Mouse (Mus musculus) layer of hippocampus, postnatal 25 days (tissue): ENCODE measurements around the gene Bcl2. TPM values are rescaled to one million over a fixed set of nuclear protein-coding genes. Genes with fewer than 3 reads are reported as not detected.

ENCODE experiments used
- DNase-seq, 2 experiments: peaks; one replicate each; pipeline ENCODE4 v3.0.0; 2022; ENCODE audit warnings: mixed read lengths in 2 of 2, low spot score in 1 of 2; ENCODE audit errors: extremely low spot score in 1 of 2
- total RNA-seq, 2 experiments: library from RNA; stranded (reverse); gene quantifications; 2 replicates each; pipeline ENCODE4 v1.2.3; 2021

Gene Bcl2
- total RNA-seq, 2 experiments from 2014 or later = 8.3 to 9.0 TPM

DNA sequence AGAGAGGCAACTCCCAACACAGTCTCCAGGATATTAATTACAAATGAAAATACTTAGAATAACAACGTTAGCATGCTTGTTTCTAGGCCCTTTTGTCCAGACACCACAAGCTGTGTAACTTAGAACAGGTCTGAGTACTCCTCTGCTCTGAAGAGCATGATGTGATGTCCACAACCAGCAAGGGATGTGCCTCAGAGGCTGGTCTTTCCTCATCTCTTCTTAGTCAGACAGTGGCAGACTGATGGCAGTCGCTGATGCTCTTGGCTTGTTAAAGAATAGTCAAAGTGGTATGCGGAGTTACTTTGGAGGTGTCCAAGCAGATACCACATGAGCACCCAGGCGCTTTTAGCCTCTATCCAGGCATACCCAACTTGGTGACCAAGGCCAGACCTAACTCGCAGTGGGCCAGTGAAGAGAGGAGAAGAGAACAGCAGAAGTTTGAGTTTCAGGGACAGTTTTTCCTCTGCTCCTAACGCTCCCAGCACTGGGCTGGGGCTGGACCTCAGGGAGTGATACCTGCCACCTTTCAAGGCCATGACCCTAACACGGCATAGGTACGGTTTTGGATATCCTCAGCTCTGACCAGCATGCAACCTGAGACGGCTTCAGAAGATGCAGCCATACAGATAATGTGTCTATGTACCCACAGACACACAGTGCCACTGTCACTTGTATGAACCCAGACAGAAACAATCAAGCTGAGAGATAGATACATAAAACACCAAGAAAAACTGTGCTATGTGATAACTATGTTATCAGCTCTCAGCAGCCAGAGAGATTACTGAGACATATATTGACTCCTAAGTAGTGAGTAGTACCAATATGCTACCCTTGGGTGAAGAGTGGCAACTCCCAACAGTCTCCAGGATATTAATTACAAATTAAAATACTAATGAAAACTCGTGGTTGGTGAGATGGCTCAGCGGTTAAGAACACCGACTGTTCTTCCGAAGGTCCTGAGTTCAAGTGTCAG lies 1.3 kb upstream of the Bcl2 start:
- DNase-seq = no peak

DNA sequence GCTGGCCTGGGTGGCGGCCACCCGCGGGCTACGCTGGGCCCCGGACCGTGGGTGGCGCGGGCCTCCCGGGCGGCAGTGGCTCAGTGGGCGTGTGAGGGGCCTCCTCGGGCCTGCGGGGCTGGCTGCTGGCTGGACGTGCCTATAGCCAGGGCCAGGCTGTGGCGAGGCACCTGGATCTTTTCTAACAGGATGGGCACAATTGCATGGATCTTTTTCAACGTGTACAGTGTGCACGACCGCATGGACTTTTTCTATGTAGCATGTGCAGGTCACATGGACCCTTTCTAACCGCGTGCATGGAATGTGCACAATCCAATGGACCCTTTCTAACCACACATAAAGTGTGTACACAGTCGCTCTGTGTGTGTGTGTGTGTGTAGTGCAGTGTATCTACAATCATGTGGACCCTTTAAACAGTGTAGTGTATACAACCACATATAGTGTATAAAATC lies 482 bp upstream of the Bcl2 start:
- no peak for DNase-seq

DNA sequence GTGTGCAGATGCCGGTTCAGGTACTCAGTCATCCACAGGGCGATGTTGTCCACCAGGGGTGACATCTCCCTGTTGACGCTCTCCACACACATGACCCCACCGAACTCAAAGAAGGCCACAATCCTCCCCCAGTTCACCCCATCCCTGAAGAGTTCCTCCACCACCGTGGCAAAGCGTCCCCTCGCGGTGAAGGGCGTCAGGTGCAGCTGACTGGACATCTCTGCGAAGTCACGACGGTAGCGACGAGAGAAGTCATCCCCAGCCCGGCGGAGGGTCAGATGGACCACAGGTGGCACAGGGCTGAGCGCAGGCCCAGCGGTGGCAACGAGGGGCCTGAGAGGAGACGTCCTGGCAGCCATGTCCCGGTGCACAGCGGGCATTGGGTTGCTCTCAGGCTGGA lies 1.7 kb downstream of the Bcl2 start:
- peak; percentile 39 to 53 for DNase-seq

DNA sequence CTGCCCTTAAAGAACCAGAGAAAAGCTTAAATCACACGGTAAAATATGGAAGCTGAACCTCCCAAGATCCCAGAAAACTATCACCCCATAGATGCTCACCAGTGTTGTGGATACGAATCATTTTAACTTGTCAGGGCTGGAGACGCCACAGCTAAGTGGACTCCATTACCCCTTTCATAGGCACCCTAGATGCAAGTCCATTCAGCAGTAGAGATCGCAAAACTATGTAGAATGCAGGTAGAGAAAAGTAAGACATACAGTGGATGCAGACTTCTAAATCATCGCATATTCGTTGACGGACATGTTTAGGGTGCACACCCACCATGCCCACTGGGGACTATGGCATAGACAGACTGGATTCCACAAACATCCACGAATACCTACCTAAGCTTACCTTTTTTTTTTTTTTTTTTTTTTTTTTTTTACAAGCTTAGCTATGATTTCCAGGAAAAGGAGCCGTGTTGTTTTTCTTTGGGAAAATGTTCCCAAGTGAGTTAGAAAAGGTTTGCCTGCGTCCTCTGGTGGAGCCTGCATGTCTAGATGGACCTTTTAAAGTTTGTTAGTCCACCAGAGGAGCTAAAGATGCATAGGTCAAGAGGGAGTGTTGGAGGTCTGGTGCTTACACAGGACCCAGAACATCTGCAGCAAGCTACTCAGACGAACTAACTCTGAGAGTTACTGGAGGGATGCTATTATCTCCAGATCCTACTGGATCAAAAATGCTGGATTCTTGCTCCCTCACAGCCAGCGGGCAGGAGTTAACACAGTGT lies 2.5 kb downstream of the Bcl2 start:
- DNase-seq = no peak

DNA sequence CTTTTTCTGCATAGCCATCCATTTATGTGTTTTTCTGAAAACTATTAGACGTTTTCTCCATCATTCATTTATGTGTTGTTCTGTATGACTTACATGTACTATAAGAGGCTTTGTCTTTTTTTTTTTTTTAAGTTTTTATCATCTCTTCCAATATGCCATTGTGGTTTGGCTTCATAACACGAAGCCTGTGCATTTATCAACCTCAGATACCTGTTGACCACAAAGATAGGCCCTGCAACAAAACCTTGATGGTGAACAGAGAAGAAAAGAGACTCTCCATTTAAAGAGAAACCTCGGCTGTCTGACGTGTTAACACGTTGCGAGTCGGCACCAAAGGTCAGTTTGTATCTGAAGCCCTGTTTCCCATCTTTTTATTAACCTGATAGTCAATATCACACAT lies 3.9 kb downstream of the Bcl2 start:
- DNase-seq = no peak

DNA sequence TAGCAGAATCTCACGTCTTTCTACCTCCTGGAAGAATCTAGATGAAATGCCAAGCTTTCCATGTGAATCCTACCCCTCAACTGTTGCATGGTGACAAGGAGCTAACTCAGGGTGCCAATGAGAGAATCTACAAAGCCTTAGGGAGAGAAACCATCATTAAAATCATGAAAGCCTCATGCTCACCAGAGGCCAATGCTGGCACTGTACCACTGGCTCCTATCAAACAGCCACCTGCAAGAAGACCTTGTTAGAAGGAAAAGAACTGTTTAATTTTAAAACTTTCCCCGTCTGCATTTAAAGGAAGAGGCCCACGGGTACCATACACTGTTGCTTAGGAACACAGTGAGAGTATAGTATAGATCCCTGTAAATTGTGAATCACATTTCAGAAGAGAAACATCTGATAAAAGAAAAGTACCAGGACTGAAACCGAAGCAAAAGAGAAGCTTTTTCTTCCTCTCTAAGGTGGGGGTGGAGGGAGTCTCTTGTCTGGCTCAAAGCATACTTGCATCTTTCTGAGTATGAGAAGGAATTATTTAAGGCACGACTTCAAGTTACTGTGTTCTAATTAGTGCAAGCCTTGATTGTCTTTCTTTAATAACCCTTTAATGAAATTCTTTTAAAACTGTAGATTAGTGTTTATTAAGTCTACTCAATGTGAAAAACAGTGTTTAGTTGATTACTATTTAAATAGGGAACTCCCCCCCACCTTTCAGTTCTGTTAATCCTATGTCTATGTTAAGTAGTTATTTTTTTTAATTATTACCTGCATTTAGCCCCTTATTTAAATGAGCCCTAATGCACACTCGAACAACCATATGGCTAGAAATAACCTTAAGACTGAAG lies 6.8 kb downstream of the Bcl2 start:
- no peak for DNase-seq

DNA sequence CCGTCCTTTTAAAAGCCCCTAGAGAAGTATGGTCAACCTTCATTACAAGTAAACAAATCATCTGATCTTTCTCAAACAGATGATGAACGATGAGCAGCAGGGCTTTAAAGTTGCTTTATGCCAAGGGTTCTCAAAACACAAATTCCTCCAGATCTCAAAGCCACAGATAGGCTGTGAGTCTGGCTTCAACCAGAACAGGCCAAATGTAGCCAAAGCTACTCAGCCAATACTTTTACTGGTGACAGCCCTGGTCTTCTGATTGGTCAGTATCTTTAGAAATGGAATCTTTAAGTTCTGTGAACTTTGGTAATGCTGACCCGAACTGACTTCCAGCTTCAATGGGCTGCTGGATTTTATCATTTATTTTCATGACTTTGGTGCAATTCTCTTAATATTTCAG lies 10.9 kb downstream of the Bcl2 start:
- no peak for DNase-seq

DNA sequence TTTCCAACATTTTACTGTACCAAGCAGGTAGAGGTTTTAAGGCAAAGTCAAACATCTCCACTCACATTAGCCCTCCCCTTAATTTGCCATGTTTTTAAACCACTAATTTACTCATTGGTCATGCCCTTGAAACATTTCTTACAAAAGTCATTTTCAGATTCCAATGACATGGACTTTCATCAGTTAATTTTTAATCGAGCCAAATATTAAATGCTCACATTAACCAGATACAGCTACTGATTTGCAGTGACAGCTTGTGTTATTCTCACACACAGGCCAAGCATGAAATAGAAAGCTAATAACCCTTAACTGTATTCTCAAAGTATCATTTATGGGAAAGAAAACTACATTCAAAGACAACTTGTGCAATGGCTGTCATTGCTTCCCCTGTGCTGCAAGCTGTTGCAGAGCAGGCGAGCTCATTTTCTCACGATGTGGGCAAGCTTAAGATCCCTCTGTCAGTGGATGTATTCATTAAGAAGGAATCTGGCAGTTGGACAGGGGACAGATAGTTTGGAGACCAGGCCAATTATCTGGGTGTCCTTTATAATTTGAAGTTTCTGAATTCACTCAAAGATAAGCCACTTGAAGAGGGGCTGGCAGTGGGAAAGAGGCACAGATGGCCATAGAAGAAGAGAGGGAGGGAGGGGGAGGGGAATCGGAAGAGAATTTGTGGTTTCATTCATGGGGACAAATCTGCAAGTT lies 11.5 kb downstream of the Bcl2 start:
- no peak for DNase-seq

DNA sequence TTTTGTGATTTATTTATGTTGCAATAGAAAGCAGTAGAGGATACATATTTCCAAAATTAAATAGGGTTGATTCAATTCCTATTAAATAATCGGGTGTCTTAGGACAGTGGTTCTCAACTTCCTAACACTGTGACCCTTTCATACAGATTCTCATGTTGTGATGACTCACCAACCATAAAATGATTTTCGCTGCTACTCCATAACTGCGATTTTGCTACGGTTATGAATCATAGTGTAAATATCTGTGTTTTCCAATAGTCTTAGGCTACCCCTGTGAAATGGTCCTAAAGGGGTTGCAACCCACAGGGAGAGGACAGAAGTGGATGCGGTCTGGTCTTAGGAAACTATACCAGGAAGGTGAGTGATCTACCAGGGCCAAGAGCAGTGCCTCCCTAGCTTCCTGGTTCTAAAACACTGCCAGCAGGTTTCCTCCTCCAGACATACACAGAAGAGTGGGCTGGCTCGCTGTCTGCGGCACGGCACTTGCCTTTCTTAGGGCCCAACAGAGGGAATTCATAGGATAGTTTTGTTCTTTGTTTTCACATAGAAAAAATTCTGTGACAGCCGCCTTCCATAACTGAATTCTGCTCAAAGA lies 13.5 kb downstream of the Bcl2 start:
- no peak for DNase-seq

DNA sequence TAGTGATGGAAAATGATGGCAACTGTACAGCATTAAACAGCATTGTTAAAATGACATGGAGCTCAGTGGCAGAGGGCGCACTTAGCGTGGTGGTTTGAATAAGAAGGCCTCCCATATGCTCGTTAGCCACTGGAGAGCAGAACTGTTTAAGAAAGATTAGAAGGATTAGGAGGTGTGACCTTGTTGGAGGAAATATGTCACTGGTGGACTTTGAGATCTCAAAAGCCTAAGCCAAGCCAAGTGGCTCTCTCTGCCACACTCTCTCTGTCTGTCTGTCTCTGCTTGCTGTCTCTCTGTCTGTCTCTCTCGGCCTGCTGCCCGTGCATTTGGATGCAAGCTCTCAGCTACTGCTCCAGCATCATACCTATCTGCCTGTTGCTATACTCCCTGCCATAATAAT lies 17.6 kb downstream of the Bcl2 start:
- no peak for DNase-seq

DNA sequence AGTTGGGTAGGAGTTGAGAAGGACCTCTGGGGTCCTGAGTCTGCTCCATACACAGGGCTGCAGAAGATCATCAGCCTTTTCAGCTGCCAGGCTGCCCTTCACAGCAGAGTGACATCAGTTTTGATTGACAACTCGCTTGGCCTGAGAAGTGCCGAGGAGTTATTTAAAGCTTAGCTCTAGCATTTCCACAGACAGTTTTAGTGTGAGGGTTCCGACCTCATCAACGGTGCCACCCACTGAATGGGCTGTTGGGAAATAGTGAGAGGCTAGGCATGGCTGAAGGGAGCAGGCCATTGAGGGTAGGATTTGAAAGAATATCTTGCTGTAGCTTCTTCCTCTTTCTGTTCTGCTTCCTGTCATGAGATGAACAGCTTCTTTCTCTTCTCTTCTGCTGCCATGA lies 18.4 kb downstream of the Bcl2 start:
- DNase-seq = no peak

DNA sequence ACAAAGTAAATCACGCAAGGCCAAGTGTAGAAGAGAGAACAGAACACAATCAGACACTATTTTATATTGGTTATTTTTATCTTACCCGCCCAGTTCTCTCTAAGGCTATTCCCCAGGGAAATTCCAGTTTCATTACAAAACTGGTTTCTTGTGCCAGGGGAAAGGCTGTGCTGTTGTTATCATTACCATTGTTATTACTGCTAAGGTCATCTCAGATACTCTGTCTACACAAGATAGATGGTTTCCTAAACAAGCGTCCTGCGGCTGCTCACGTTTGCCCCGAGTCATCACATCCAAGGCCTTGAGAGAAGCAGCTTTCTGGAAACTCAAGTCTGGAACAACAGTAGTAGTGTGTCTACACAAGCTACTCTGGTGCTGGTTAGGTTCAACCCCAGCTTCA lies 19.8 kb downstream of the Bcl2 start:
- no peak for DNase-seq

DNA sequence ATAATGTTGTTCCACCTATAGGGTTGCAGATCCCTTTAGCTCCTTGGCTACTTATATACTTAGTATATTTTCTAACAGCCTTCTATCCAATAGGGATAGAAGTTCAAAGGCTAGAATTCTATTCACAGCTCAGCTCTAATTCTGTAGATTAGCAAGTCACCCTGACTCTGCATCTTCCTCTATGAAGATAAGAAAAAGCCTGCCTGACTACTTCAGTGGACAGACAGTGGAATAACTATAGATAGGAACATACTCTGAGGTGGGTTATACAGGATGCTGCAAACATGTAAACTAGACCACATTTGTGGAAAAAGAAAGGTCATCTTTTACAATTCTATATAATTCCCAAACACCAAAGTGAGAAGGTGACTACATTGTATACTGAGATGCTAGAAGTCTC lies 21.5 kb downstream of the Bcl2 start:
- DNase-seq = no peak

DNA sequence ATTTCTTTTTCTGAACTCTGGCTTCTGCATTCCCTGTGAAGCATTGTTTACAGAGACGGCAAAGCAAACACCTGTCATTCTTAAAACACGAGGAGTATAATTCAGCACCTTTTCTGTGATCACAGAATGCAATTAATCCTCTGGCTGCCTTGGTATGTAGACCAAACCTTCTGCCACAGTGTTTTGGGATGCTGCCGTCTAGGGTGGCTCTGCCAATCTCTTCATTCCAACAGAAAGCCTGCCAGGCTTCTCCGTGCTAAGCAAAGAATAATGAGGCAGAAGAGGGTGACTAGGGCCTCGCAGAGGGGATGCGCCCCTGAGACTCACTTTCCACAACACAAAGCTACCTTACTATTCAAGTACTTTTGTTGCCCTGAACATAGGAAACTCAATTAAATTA lies 23.2 kb downstream of the Bcl2 start:
- no peak for DNase-seq

DNA sequence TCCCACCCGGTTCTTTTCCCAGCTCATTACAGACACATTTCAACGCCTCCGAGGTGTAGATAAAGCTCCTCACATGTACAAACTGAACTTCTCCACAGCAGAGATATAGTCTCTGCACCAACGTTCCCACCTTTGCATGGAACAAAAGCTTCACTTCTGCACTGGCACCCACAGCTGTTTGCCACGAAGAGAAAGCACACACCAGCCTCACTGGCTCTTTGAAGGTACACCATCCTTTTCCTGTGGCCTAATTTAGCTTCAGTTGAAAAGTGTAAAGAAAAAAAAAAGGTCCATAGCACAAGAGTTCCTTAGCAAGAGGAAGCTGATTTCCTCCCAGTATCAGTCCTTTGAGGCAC lies 25.9 kb downstream of the Bcl2 start:
- no peak for DNase-seq

DNA sequence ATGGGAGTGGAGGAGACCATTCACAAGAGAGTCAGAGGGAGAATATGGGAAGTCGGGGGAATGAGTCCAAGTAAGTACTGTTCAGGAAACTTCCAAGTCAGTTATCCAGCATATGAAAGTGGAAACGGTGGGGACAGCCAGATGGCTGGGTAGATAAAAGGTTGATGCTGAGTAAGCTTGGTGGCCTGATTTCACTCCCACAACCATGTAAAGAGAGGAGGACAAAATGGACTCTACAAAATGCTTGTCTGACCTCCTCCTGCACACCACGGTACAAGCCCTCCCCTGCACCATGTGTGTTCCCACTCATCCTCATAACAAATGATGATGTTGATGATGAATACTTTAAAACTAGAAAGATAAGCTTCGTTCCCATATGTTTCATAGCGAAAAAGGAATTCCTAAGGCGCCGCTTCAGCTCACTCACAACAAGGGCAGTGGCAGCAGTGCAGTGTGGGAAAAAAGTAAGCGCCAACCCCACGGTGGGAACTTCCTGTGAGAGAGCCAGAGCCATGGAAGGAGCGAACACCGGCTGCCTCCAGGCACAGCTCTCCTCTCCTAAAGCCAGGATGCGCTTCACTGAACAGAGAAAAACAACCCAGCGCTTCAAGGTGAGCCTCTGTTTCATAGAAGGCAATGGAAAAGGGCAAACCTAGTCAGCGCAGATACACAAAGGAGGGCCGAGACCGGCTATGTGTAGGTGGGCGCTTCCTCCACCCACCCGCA lies 26.5 kb downstream of the Bcl2 start:
- no peak for DNase-seq

DNA sequence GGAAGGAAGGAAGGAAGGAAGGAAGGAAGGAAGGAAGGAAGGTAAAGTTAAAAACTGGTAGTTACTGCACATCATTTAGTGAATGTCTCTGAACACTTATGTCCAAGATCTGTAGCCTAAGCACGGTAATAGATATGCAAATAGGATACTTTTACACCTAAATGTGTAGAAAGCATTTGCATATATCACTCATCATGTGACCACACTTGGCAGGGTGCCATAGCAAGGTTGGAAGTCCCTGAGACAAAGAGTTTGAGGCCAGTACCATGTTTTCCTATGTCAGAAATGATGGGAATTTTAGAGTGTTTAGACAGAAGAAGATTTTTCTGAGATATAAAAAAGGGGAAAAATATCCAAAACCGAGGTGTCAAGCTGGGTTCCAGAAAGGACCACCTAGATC lies 28.4 kb downstream of the Bcl2 start:
- DNase-seq = no peak

DNA sequence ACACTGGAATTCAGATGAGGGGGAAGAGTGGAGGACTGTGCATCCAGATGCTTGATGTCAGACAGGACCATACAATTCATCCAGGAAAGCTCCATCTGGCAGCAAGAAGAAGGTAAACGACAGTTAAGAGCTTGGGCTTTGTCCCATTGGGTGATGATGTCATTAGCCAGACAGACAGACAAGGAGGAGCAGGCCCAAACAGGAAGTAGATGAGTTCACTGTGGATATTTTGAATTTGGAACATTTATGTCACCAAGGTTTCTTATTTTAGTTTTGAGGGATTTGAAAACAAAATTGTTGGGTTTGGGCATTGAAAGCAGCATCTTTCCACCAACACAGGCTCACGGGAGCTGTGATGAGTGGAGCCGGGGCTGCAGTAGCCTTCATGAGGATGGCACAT lies 29.5 kb downstream of the Bcl2 start:
- no peak for DNase-seq

DNA sequence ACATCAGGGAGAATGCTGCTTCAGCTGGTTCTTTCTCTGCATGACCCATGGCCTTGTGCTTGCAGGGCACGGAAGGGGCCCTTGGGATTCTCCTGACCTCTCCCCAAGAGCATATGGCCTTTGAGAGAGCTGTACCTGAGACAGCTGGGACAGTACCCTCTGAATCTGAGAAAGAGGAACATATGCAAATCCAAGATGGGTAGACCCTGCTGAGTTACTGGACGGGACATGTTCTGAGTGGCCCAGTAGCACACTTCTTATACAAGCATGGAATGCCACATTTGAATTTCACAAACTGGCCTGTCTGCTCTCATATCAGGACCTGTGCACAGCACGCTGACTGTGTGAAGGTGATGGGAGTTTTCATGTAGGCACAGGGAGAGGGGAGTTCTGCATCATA lies 31.2 kb downstream of the Bcl2 start:
- no peak for DNase-seq
